Mouse (Mus musculus): ENCODE results near the gene Apaf1. TPM values are rescaled to one million over a fixed set of nuclear protein-coding genes. Genes with fewer than 3 reads are reported as not detected.

The Apaf1 gene
- polyA plus RNA-seq, 1 experiment from 2014 or later, result 26.9 TPM

GRCm38 (mm10) chr10:91102799-91103590 is 20.4 kb upstream of the Apaf1 start:
- no peak for TF ChIP-seq CTCF (IDR thresholded peaks at IDR 0.05; ENCODE audit: low read depth)
- H3K4me3 ChIP-seq (ENCODE audit: low read depth, low read length), result no peak overlapping the region
- H3K4me2 ChIP-seq, result no peak overlapping the region
- H3K36me3 ChIP-seq (ENCODE audit: insufficient read depth), result peaks cover 14% of the 10 kb centered on the region; the same call in 1 of the 2 replicates
- H3K27ac ChIP-seq (ENCODE audit: low read depth), result no peak overlapping the region
- no peaks in the 10 kb centered on the region for H3K4me1 ChIP-seq (ENCODE audit: insufficient read depth)
- no peak overlapping the region for H3K9ac ChIP-seq
- ATAC-seq (ENCODE audit: insufficient read depth) (no peak), DNase-seq (no peak)
- WGBS, result 90% methylated on average over 14 of the region's 14 CpGs
- no peaks in the 10 kb centered on the region for H3K9me3 ChIP-seq (ENCODE audit: low read depth, low read length)
- H3K27me3 ChIP-seq (ENCODE audit: insufficient read depth, low read length), result no peaks in the 10 kb centered on the region

- DNase-seq (no peak), ATAC-seq (ENCODE audit: insufficient read depth) (no peak)
- Histone ChIP-seq H3K27me3 (ENCODE audit: insufficient read depth, low read length) (no peaks in the 10 kb centered on the region), H3K36me3 (ENCODE audit: insufficient read depth) (peaks cover 19% of the 10 kb centered on the region; the same call in 1 of the 2 replicates), H3K27ac (ENCODE audit: low read depth) (no peak overlapping the region), H3K4me2 (no peak overlapping the region), H3K4me1 (ENCODE audit: insufficient read depth) (no peaks in the 10 kb centered on the region), H3K9ac (no peak overlapping the region), H3K9me3 (ENCODE audit: low read depth, low read length) (no peaks in the 10 kb centered on the region), H3K4me3 (ENCODE audit: low read depth, low read length) (no peak overlapping the region)
- 92% methylated on average over 25 of the region's 25 CpGs for WGBS
- no peak for TF ChIP-seq CTCF (IDR thresholded peaks at IDR 0.05; ENCODE audit: low read depth)
Measured at GRCm38 (mm10) chr10:91101936-91102335, 19.4 kb upstream of the Apaf1 start.

GRCm38 (mm10) chr10:91100101-91100500 is 17.5 kb upstream of the Apaf1 start:
- Histone ChIP-seq H3K36me3 (ENCODE audit: insufficient read depth) (peaks cover 27% of the 10 kb centered on the region; the same call in 1 of the 2 replicates), H3K4me2 (no peak overlapping the region), H3K27ac (ENCODE audit: low read depth) (no peak overlapping the region), H3K9ac (no peak overlapping the region), H3K9me3 (ENCODE audit: low read depth, low read length) (no peaks in the 10 kb centered on the region), H3K4me3 (ENCODE audit: low read depth, low read length) (no peak overlapping the region), H3K27me3 (ENCODE audit: insufficient read depth, low read length) (no peaks in the 10 kb centered on the region), H3K4me1 (ENCODE audit: insufficient read depth) (no peaks in the 10 kb centered on the region)
- no peak for TF ChIP-seq CTCF (IDR thresholded peaks at IDR 0.05; ENCODE audit: low read depth)
- ATAC-seq (ENCODE audit: insufficient read depth) (no peak), DNase-seq (no peak)
- WGBS, result 96% methylated on average over 1 of the region's 1 CpGs

GRCm38 (mm10) chr10:91098056-91098455 is 15.5 kb upstream of the Apaf1 start:
- TF ChIP-seq CTCF (IDR thresholded peaks at IDR 0.05; ENCODE audit: low read depth), result no peak
- Histone ChIP-seq H3K36me3 (ENCODE audit: insufficient read depth) (peaks cover 40% of the 10 kb centered on the region; the same call in 1 of the 2 replicates), H3K27me3 (ENCODE audit: insufficient read depth, low read length) (no peaks in the 10 kb centered on the region)

GRCm38 (mm10) chr10:91094251-91095104 is 11.9 kb upstream of the Apaf1 start:
- no peak for DNase-seq
- Histone ChIP-seq H3K9me3 (ENCODE audit: low read depth, low read length) (no peaks in the 10 kb centered on the region), H3K4me2 (no peak overlapping the region), H3K36me3 (ENCODE audit: insufficient read depth) (peaks cover 31% of the 10 kb centered on the region; the same call in 1 of the 2 replicates), H3K9ac (no peak overlapping the region), H3K27me3 (ENCODE audit: insufficient read depth, low read length) (no peaks in the 10 kb centered on the region), H3K27ac (ENCODE audit: low read depth) (no peak overlapping the region), H3K4me3 (ENCODE audit: low read depth, low read length) (no peak overlapping the region), H3K4me1 (ENCODE audit: insufficient read depth) (no peaks in the 10 kb centered on the region)
- ATAC-seq (ENCODE audit: insufficient read depth), result no peak
- 77% methylated on average over 15 of the region's 15 CpGs for WGBS
- no peak for TF ChIP-seq CTCF (IDR thresholded peaks at IDR 0.05; ENCODE audit: low read depth)

More at GRCm38 (mm10) chr10:91098056-91098455, 15.5 kb upstream of the Apaf1 start:
- DNase-seq (no peak), ATAC-seq (ENCODE audit: insufficient read depth) (no peak)
- Histone ChIP-seq H3K4me1 (ENCODE audit: insufficient read depth) (no peaks in the 10 kb centered on the region), H3K4me3 (ENCODE audit: low read depth, low read length) (no peak overlapping the region), H3K9me3 (ENCODE audit: low read depth, low read length) (no peaks in the 10 kb centered on the region), H3K4me2 (no peak overlapping the region), H3K9ac (no peak overlapping the region), H3K27ac (ENCODE audit: low read depth) (no peak overlapping the region)
- 88% methylated on average over 8 of the region's 8 CpGs for WGBS

- Histone ChIP-seq H3K27me3 (ENCODE audit: insufficient read depth, low read length) (no peaks in the 10 kb centered on the region), H3K4me1 (ENCODE audit: insufficient read depth) (no peaks in the 10 kb centered on the region), H3K4me2 (no peak overlapping the region), H3K4me3 (ENCODE audit: low read depth, low read length) (no peak overlapping the region), H3K9ac (no peak overlapping the region), H3K9me3 (ENCODE audit: low read depth, low read length) (no peaks in the 10 kb centered on the region), H3K36me3 (ENCODE audit: insufficient read depth) (peaks cover 25% of the 10 kb centered on the region; the same call in 1 of the 2 replicates), H3K27ac (ENCODE audit: low read depth) (no peak overlapping the region)
- WGBS, result 86% methylated on average over 4 of the region's 4 CpGs
- ATAC-seq (ENCODE audit: insufficient read depth) (no peak), DNase-seq (no peak)
- TF ChIP-seq CTCF (IDR thresholded peaks at IDR 0.05; ENCODE audit: low read depth), result no peak
Measured at GRCm38 (mm10) chr10:91092812-91093211, 10.2 kb upstream of the Apaf1 start.

Data from lung, embryonic 14.5 days (tissue).